Mouse (Mus musculus): ENCODE measurements at regions not wholly inside any gene's neighbourhood (a gene's known extent, or its start where the extent isn't known, plus 50 kb on each side); places are given as distances from the start of the nearest gene placed in this dataset.

DNA sequence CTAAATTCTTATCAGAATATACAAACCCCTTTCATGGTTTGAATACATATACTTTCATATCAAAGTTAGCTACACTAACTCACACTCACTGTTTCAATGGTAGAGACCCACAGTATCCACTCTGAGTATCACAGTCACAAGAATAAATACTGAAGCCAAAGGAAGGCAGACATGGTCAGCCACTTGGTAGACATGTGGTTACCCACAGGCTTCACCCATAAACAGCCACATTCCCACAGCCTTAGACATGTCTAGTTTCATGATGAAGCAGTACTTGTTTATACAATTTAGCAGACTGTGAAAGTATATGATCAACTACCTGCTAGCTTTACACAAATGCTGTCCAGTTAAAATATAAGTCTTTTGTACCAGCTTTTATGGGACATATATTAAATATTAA, 159.0 kb downstream of the Sucnr1 start:
- no peaks in the 10 kb centered on the region for H3K9me3 ChIP-seq (replicated peaks; ENCODE audit: control insufficient read depth, low read length)

DNA sequence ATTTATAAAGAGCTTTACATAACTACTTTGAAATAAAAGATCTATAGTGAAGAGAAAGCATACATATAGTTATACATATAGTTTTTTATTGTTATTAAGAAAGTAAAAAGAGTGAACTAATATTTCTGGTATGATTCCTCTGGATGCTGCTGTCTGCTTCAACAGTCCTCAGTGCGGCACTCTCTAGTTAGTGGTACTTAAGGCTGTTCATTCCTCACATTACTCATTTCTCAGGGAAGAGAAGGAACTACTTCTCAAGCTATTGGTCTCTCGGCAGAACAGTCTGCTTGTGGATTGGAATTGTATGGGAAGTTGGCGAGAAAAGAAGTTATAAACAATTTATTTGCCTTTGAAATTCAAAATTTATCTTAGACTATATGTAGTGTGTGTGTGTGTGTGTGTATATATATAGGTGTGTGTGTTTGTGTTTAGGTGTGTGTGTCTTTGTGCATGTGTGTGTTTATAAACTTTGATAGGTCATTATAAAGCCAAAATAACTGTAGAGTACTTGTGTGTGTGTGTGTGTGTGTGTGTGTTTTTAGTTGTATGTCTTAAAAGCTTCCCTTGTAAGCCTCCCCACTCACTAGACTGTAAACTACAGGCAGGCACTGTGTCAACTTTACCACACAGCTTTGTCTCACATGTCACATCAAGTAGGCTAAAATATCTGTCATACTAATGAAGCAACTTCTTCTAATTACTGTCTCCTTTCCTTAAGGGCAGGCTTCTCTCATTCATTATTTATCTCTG, 185.2 kb downstream of the Sucnr1 start:
- 69% methylated on average over 3 of the region's 3 CpGs for WGBS
- H3K36me3 ChIP-seq (ENCODE audit: control insufficient read depth, insufficient read depth) = no peaks in the 10 kb centered on the region
- 0 out of 2 replicates have a peak, but pooled peaks cover 2% of the 10 kb centered on the region for H3K9me3 ChIP-seq (replicated peaks; ENCODE audit: control insufficient read depth, low read length)
- no peak overlapping the region for H3K4me2 ChIP-seq (ENCODE audit: low read depth, low read length)
- no peak overlapping the region for H3K4me3 ChIP-seq (ENCODE audit: low read length)
- no peak overlapping the region for H3K9ac ChIP-seq (ENCODE audit: low read length)
- no peaks in the 10 kb centered on the region for H3K4me1 ChIP-seq (ENCODE audit: control insufficient read depth, insufficient read depth, low read length)
- no peaks in the 10 kb centered on the region for H3K27me3 ChIP-seq (ENCODE audit: control insufficient read depth, insufficient read depth, low read length)
- ATAC-seq (replicated peaks; ENCODE audit: extremely low read depth, insufficient read depth, low FRiP score) = no peak
- no peak overlapping the region for H3K27ac ChIP-seq (ENCODE audit: low read length)

More for the DNA sequence above, 159.0 kb downstream of the Sucnr1 start:
- no peak overlapping the region for H3K9ac ChIP-seq (ENCODE audit: low read length)
- H3K4me3 ChIP-seq (ENCODE audit: low read length) = no peak overlapping the region
- H3K27me3 ChIP-seq (ENCODE audit: control insufficient read depth, insufficient read depth, low read length) = no peaks in the 10 kb centered on the region
- no peak overlapping the region for H3K4me2 ChIP-seq (ENCODE audit: low read depth, low read length)
- ATAC-seq (replicated peaks; ENCODE audit: extremely low read depth, insufficient read depth, low FRiP score) = no peak
- no peak overlapping the region for H3K27ac ChIP-seq (ENCODE audit: low read length)
- H3K36me3 ChIP-seq (ENCODE audit: control insufficient read depth, insufficient read depth) = no peaks in the 10 kb centered on the region
- no peaks in the 10 kb centered on the region for H3K4me1 ChIP-seq (ENCODE audit: control insufficient read depth, insufficient read depth, low read length)

DNA sequence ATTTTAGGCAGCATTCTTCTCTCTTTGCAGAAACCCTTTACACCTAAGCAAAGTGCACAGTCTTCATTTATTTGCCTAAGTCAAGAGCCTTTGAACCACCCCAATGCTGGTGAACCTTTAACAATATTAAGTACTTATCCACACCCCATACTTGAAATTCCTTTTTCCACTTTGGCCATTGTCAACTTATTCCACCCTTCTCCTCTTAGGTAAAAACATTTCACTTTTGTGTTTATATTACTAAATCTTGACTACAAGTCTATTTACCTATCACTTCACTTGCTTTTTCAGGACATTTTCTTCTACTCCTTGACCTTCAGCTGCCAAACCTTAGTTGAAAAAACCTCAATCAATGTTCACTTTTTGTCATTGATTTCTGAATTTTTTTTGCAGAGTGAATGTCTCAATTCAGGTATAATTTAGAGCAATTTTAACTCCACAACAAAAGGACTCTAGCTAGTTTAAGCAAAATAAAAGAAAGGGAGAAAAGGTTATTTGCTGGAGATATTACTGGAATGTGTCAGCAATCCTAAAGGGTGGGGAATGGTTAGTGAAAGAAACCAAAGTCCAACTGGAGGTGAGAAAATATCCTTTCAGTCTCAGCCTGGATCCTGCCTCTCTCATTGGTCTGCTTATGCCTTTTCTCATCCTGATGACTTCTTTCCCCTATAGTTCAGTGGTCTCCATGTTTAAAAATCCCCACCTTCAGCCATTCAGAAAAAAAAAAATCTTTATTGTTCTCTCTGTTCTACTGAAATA, 185.9 kb downstream of the Sucnr1 start:
- Histone ChIP-seq H3K4me3 (ENCODE audit: low read length) (no peak overlapping the region), H3K4me2 (ENCODE audit: low read depth, low read length) (no peak overlapping the region), H3K27me3 (ENCODE audit: control insufficient read depth, insufficient read depth, low read length) (no peaks in the 10 kb centered on the region), H3K4me1 (ENCODE audit: control insufficient read depth, insufficient read depth, low read length) (no peaks in the 10 kb centered on the region), H3K9me3 (replicated peaks; ENCODE audit: control insufficient read depth, low read length) (0 out of 2 replicates have a peak, but pooled peaks cover 2% of the 10 kb centered on the region), H3K27ac (ENCODE audit: low read length) (no peak overlapping the region), H3K36me3 (ENCODE audit: control insufficient read depth, insufficient read depth) (no peaks in the 10 kb centered on the region), H3K9ac (ENCODE audit: low read length) (no peak overlapping the region)
- no peak for ATAC-seq (replicated peaks; ENCODE audit: extremely low read depth, insufficient read depth, low FRiP score)

DNA sequence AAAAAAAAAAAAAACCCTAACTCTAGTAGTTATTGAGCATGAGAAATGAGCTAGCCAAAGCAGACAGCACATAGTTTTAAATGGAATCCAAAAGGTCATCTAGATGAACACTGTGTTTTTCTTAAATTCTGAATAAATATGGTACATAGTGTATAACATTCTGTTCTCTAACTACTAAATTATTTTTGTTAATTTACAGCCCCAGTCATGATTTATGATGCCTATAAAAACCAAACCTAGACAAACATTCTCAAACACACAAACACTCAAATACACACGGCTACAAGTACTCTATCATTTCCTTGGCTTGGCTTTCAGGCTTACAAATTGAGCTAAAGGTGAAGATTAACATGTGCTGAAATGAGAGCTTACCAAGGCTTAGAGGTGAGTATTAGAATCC, 188.8 kb downstream of the Sucnr1 start:
- Histone ChIP-seq H3K27ac (ENCODE audit: low read length) (no peak overlapping the region), H3K4me1 (ENCODE audit: control insufficient read depth, insufficient read depth, low read length) (no peaks in the 10 kb centered on the region), H3K4me3 (ENCODE audit: low read length) (no peak overlapping the region), H3K36me3 (ENCODE audit: control insufficient read depth, insufficient read depth) (no peaks in the 10 kb centered on the region), H3K9me3 (replicated peaks; ENCODE audit: control insufficient read depth, low read length) (no peaks in the 10 kb centered on the region), H3K27me3 (ENCODE audit: control insufficient read depth, insufficient read depth, low read length) (no peaks in the 10 kb centered on the region), H3K9ac (ENCODE audit: low read length) (no peak overlapping the region), H3K4me2 (ENCODE audit: low read depth, low read length) (no peak overlapping the region)
- 65% methylated on average over 1 of the region's 1 CpGs for WGBS
- no peak for ATAC-seq (replicated peaks; ENCODE audit: extremely low read depth, insufficient read depth, low FRiP score)

- no peak for ATAC-seq (replicated peaks; ENCODE audit: extremely low read depth, insufficient read depth, low FRiP score)
- no peak overlapping the region for H3K4me3 ChIP-seq (ENCODE audit: low read length)
- H3K4me2 ChIP-seq (ENCODE audit: low read depth, low read length) = no peak overlapping the region
- no peaks in the 10 kb centered on the region for H3K36me3 ChIP-seq (ENCODE audit: control insufficient read depth, insufficient read depth)
- H3K9ac ChIP-seq (ENCODE audit: low read length) = no peak overlapping the region
- H3K4me1 ChIP-seq (ENCODE audit: control insufficient read depth, insufficient read depth, low read length) = 0 out of 2 replicates have a peak, but pooled peaks cover 2% of the 10 kb centered on the region
- WGBS = 79% methylated on average over 1 of the region's 1 CpGs
- H3K27ac ChIP-seq (ENCODE audit: low read length) = no peak overlapping the region
- no peaks in the 10 kb centered on the region for H3K9me3 ChIP-seq (replicated peaks; ENCODE audit: control insufficient read depth, low read length)
- no peaks in the 10 kb centered on the region for H3K27me3 ChIP-seq (ENCODE audit: control insufficient read depth, insufficient read depth, low read length)
These were observed 192.1 kb downstream of the Sucnr1 start for GRCm38 (mm10) chr3:60273744-60274143.

DNA sequence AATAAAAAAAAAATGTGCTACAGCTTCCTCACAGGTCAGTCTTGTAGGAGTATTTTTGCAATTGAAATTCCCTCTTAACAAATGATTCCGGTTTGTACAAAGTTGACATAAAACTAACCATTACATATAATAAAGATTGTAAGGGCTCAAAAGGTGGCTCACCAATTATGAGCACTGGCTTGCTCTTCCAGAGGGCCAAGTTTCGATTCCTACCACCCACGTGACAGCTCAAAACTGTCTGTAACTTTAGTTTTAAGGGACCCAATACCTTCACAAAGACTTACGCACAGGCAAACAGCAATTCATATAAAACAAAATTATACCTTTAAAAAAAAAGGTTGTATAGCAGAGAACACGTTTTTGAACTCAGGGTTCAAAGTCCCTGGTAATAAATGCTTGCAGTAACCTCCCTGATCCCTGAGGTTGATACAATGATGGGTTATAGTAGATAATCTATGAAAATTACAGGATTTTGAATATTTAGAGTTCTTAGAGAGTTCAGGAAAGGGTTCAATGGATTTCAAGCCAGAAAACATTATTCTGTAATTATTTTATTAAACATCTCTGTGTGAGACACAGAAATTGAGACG, 193.7 kb downstream of the Sucnr1 start:
- no peaks in the 10 kb centered on the region for H3K36me3 ChIP-seq (ENCODE audit: control insufficient read depth, insufficient read depth)
- no peak overlapping the region for H3K9ac ChIP-seq (ENCODE audit: low read length)
- no peak overlapping the region for H3K4me2 ChIP-seq (ENCODE audit: low read depth, low read length)
- no peak overlapping the region for H3K27ac ChIP-seq (ENCODE audit: low read length)
- no peaks in the 10 kb centered on the region for H3K27me3 ChIP-seq (ENCODE audit: control insufficient read depth, insufficient read depth, low read length)
- no peak for ATAC-seq (replicated peaks; ENCODE audit: extremely low read depth, insufficient read depth, low FRiP score)
- WGBS = 83% methylated on average over 6 of the region's 6 CpGs
- H3K9me3 ChIP-seq (replicated peaks; ENCODE audit: control insufficient read depth, low read length) = no peaks in the 10 kb centered on the region
- 0 out of 2 replicates have a peak, but pooled peaks cover 2% of the 10 kb centered on the region for H3K4me1 ChIP-seq (ENCODE audit: control insufficient read depth, insufficient read depth, low read length)
- no peak overlapping the region for H3K4me3 ChIP-seq (ENCODE audit: low read length)

DNA sequence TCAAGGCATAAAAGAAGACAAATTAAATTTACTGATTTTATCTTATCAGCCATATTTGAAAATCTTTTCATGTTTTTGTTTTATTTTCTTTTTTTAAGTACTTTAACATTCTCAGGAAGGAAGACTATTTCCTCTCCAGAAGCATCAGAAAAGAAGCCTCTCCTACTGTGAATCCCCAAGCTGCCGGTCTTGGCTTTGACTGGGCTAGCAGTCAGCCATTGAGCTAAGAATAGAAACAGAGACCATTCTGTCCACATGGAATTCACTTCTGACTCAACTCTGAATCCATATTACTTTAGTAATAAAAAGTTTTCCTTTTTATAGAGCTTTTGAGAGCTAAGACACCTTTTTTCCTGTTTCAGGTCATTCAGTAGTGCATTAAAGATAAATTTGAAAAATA, 194.8 kb upstream of the Mbnl1 start:
- Histone ChIP-seq H3K4me1 (ENCODE audit: control insufficient read depth, insufficient read depth, low read length) (0 out of 2 replicates have a peak, but pooled peaks cover 2% of the 10 kb centered on the region), H3K4me2 (ENCODE audit: low read depth, low read length) (no peak overlapping the region), H3K27me3 (ENCODE audit: control insufficient read depth, insufficient read depth, low read length) (no peaks in the 10 kb centered on the region), H3K27ac (ENCODE audit: low read length) (no peak overlapping the region), H3K4me3 (ENCODE audit: low read length) (no peak overlapping the region), H3K9ac (ENCODE audit: low read length) (no peak overlapping the region), H3K36me3 (ENCODE audit: control insufficient read depth, insufficient read depth) (no peaks in the 10 kb centered on the region), H3K9me3 (replicated peaks; ENCODE audit: control insufficient read depth, low read length) (no peaks in the 10 kb centered on the region)
- WGBS = 40% methylated on average over 1 of the region's 1 CpGs
- no peak for ATAC-seq (replicated peaks; ENCODE audit: extremely low read depth, insufficient read depth, low FRiP score)

DNA sequence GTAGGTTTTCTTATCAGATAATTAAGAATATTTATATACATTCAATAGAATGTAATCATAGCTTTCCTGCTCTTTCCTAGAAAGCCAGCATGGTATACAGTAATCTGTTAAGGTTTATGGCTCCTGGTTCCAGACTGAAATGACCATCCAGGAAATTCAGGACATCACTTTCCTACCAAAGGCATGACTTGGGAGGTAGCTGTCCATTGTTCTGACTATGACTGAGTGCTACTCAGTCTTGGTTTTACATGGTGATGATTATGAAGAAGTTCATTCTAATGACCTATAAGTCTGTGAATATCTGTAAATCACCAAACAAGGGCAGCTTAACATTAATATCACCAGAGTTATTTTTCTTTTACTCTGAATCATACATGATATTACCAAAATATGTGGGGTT, 191.4 kb upstream of the Mbnl1 start:
- no peak for ATAC-seq (replicated peaks; ENCODE audit: extremely low read depth, insufficient read depth, low FRiP score)

GRCm38 (mm10) chr3:60281959-60282495, 190.6 kb upstream of the Mbnl1 start:
- no peak overlapping the region for H3K9ac ChIP-seq (ENCODE audit: low read length)
- no peaks in the 10 kb centered on the region for H3K36me3 ChIP-seq (ENCODE audit: control insufficient read depth, insufficient read depth)
- no peak overlapping the region for H3K4me3 ChIP-seq (ENCODE audit: low read length)
- H3K4me2 ChIP-seq (ENCODE audit: low read depth, low read length) = no peak overlapping the region
- no peaks in the 10 kb centered on the region for H3K27me3 ChIP-seq (ENCODE audit: control insufficient read depth, insufficient read depth, low read length)
- no peaks in the 10 kb centered on the region for H3K9me3 ChIP-seq (replicated peaks; ENCODE audit: control insufficient read depth, low read length)
- 0 out of 2 replicates have a peak, but pooled peaks cover 2% of the 10 kb centered on the region for H3K4me1 ChIP-seq (ENCODE audit: control insufficient read depth, insufficient read depth, low read length)
- 52% methylated on average over 3 of the region's 3 CpGs for WGBS
- H3K27ac ChIP-seq (ENCODE audit: low read length) = no peak overlapping the region
- ATAC-seq (replicated peaks; ENCODE audit: extremely low read depth, insufficient read depth, low FRiP score) = no peak

More for the DNA sequence above, 191.4 kb upstream of the Mbnl1 start:
- Histone ChIP-seq H3K27ac (ENCODE audit: low read length) (no peak overlapping the region), H3K4me1 (ENCODE audit: control insufficient read depth, insufficient read depth, low read length) (0 out of 2 replicates have a peak, but pooled peaks cover 2% of the 10 kb centered on the region), H3K4me2 (ENCODE audit: low read depth, low read length) (no peak overlapping the region), H3K36me3 (ENCODE audit: control insufficient read depth, insufficient read depth) (no peaks in the 10 kb centered on the region), H3K9ac (ENCODE audit: low read length) (no peak overlapping the region), H3K27me3 (ENCODE audit: control insufficient read depth, insufficient read depth, low read length) (no peaks in the 10 kb centered on the region), H3K9me3 (replicated peaks; ENCODE audit: control insufficient read depth, low read length) (no peaks in the 10 kb centered on the region), H3K4me3 (ENCODE audit: low read length) (no peak overlapping the region)

All from heart, embryonic 16.5 days (tissue).